Mouse (Mus musculus): ENCODE results near the gene Cep152. TPM values are rescaled to one million over a fixed set of nuclear protein-coding genes. Genes with fewer than 3 reads are reported as not detected.

The Cep152 gene
- 7.7 and 9.4 TPM in 2 replicates for polyA plus RNA-seq (2014; fragmentation: Nextera tagmentation; extraction: Ambion mirVana)

- H3K4me2 ChIP-seq: peak within 1 kb of the TSS; percentile 80
- TF ChIP-seq CTCF (IDR thresholded peaks at IDR 0.05; ENCODE audit: low read depth): peak; percentile 55
- no peaks in the 10 kb centered on the region for H3K9me3 ChIP-seq (ENCODE audit: low read depth, low read length)
- DNase-seq (peak; percentile 99), ATAC-seq (ENCODE audit: insufficient read depth) (peak; percentile 98)
- under 1% methylated on average over 50 of the region's 50 CpGs for WGBS
- peaks cover 7% of the 10 kb centered on the region for H3K36me3 ChIP-seq (ENCODE audit: insufficient read depth)
- peak within 1 kb of the TSS; percentile 86 for H3K4me3 ChIP-seq (ENCODE audit: low read depth, low read length)
- H3K4me1 ChIP-seq (ENCODE audit: insufficient read depth): peaks cover 10% of the 10 kb centered on the region; the same call in 1 of the 2 replicates
- no peaks in the 10 kb centered on the region for H3K27me3 ChIP-seq (ENCODE audit: insufficient read depth, low read length)
- no peak within 1 kb of the TSS for H3K27ac ChIP-seq (ENCODE audit: low read depth)
- H3K9ac ChIP-seq: peak within 1 kb of the TSS; percentile 78
Observed at GRCm38 (mm10) chr2:125624837-125625351, at the start of gene Cep152. Gene Cep152 (minus strand): TSS chr2:125625113.

GRCm38 (mm10) chr2:125672957-125673631 lies 48.2 kb upstream of the Cep152 start, which contains the start of gene Eid1:
Gene Eid1 (plus strand): TSS chr2:125673095.
- Histone ChIP-seq H3K36me3 (ENCODE audit: insufficient read depth) (no peaks in the 10 kb centered on the region), H3K27ac (ENCODE audit: low read depth) (peak within 1 kb of the TSS; percentile 94), H3K27me3 (ENCODE audit: insufficient read depth, low read length) (no peaks in the 10 kb centered on the region), H3K4me1 (ENCODE audit: insufficient read depth) (peaks cover 4% of the 10 kb centered on the region; the same call in 1 of the 2 replicates), H3K9ac (peak within 1 kb of the TSS; percentile 87), H3K4me2 (peak within 1 kb of the TSS; percentile 73), H3K4me3 (ENCODE audit: low read depth, low read length) (peak within 1 kb of the TSS; percentile 84), H3K9me3 (ENCODE audit: low read depth, low read length) (no peaks in the 10 kb centered on the region)
- DNase-seq (peak; percentile 89), ATAC-seq (ENCODE audit: insufficient read depth) (peak; percentile 92)
- no peak for TF ChIP-seq CTCF (IDR thresholded peaks at IDR 0.05; ENCODE audit: low read depth)
- WGBS: under 1% methylated on average over 76 of the region's 79 CpGs

- peak overlapping the region; percentile 73 for H3K4me2 ChIP-seq
- DNase-seq: no peak
- H3K27ac ChIP-seq (ENCODE audit: low read depth): peak overlapping the region; percentile 94; the same call in 1 of the 2 replicates
- peak overlapping the region; percentile 84 for H3K4me3 ChIP-seq (ENCODE audit: low read depth, low read length)
- 10% methylated on average over 19 of the region's 20 CpGs for WGBS
- no peak for TF ChIP-seq CTCF (IDR thresholded peaks at IDR 0.05; ENCODE audit: low read depth)
- no peaks in the 10 kb centered on the region for H3K27me3 ChIP-seq (ENCODE audit: insufficient read depth, low read length)
- no peak; the same call in none of the 2 replicates for ATAC-seq (ENCODE audit: insufficient read depth)
- no peaks in the 10 kb centered on the region for H3K9me3 ChIP-seq (ENCODE audit: low read depth, low read length)
- H3K9ac ChIP-seq: peak overlapping the region; percentile 87
- H3K36me3 ChIP-seq (ENCODE audit: insufficient read depth): no peaks in the 10 kb centered on the region
- peaks cover 4% of the 10 kb centered on the region; the same call in 1 of the 2 replicates for H3K4me1 ChIP-seq (ENCODE audit: insufficient read depth)
Observed at GRCm38 (mm10) chr2:125672568-125672956, 47.6 kb upstream of the Cep152 start.

GRCm38 (mm10) chr2:125670846-125671245 lies 45.9 kb upstream of the Cep152 start:
- TF ChIP-seq CTCF (IDR thresholded peaks at IDR 0.05; ENCODE audit: low read depth): peak; percentile 43
- Histone ChIP-seq H3K27ac (ENCODE audit: low read depth) (no peak overlapping the region), H3K27me3 (ENCODE audit: insufficient read depth, low read length) (no peaks in the 10 kb centered on the region), H3K36me3 (ENCODE audit: insufficient read depth) (no peaks in the 10 kb centered on the region), H3K4me1 (ENCODE audit: insufficient read depth) (peaks cover 4% of the 10 kb centered on the region; the same call in 1 of the 2 replicates), H3K9ac (no peak overlapping the region), H3K4me2 (no peak overlapping the region), H3K4me3 (ENCODE audit: low read depth, low read length) (no peak overlapping the region), H3K9me3 (ENCODE audit: low read depth, low read length) (no peaks in the 10 kb centered on the region)
- ATAC-seq (ENCODE audit: insufficient read depth) (no peak), DNase-seq (peak; percentile 35)
- 60% methylated on average over 1 of the region's 1 CpGs for WGBS

GRCm38 (mm10) chr2:125667721-125668120 lies 42.8 kb upstream of the Cep152 start:
- no peak for DNase-seq
- Histone ChIP-seq H3K9ac (no peak overlapping the region), H3K27ac (ENCODE audit: low read depth) (no peak overlapping the region), H3K9me3 (ENCODE audit: low read depth, low read length) (no peaks in the 10 kb centered on the region), H3K4me3 (ENCODE audit: low read depth, low read length) (no peak overlapping the region), H3K4me2 (no peak overlapping the region), H3K36me3 (ENCODE audit: insufficient read depth) (no peaks in the 10 kb centered on the region), H3K27me3 (ENCODE audit: insufficient read depth, low read length) (no peaks in the 10 kb centered on the region), H3K4me1 (ENCODE audit: insufficient read depth) (no peaks in the 10 kb centered on the region)
- TF ChIP-seq CTCF (IDR thresholded peaks at IDR 0.05; ENCODE audit: low read depth): no peak
- no peak for ATAC-seq (ENCODE audit: insufficient read depth)
- 79% methylated on average over 7 of the region's 7 CpGs for WGBS

GRCm38 (mm10) chr2:125667184-125667583 lies 42.3 kb upstream of the Cep152 start:
- TF ChIP-seq CTCF (IDR thresholded peaks at IDR 0.05; ENCODE audit: low read depth): no peak
- Histone ChIP-seq H3K9me3 (ENCODE audit: low read depth, low read length) (no peaks in the 10 kb centered on the region), H3K4me3 (ENCODE audit: low read depth, low read length) (no peak overlapping the region), H3K27ac (ENCODE audit: low read depth) (no peak overlapping the region), H3K4me2 (no peak overlapping the region), H3K4me1 (ENCODE audit: insufficient read depth) (no peaks in the 10 kb centered on the region), H3K27me3 (ENCODE audit: insufficient read depth, low read length) (no peaks in the 10 kb centered on the region), H3K9ac (no peak overlapping the region), H3K36me3 (ENCODE audit: insufficient read depth) (no peaks in the 10 kb centered on the region)
- no peak for ATAC-seq (ENCODE audit: insufficient read depth)
- DNase-seq: no peak
- WGBS: 41% methylated on average over 5 of the region's 5 CpGs

- Histone ChIP-seq H3K27ac (ENCODE audit: low read depth) (no peak overlapping the region), H3K27me3 (ENCODE audit: insufficient read depth, low read length) (no peaks in the 10 kb centered on the region), H3K9ac (no peak overlapping the region), H3K36me3 (ENCODE audit: insufficient read depth) (no peaks in the 10 kb centered on the region), H3K4me3 (ENCODE audit: low read depth, low read length) (no peak overlapping the region), H3K4me2 (no peak overlapping the region), H3K9me3 (ENCODE audit: low read depth, low read length) (no peaks in the 10 kb centered on the region), H3K4me1 (ENCODE audit: insufficient read depth) (no peaks in the 10 kb centered on the region)
- TF ChIP-seq CTCF (IDR thresholded peaks at IDR 0.05; ENCODE audit: low read depth): no peak
- DNase-seq (no peak), ATAC-seq (ENCODE audit: insufficient read depth) (no peak)
- WGBS: 66% methylated on average over 4 of the region's 4 CpGs
Observed at GRCm38 (mm10) chr2:125666668-125667067, 41.8 kb upstream of the Cep152 start.
